In the genomic region with DNA sequence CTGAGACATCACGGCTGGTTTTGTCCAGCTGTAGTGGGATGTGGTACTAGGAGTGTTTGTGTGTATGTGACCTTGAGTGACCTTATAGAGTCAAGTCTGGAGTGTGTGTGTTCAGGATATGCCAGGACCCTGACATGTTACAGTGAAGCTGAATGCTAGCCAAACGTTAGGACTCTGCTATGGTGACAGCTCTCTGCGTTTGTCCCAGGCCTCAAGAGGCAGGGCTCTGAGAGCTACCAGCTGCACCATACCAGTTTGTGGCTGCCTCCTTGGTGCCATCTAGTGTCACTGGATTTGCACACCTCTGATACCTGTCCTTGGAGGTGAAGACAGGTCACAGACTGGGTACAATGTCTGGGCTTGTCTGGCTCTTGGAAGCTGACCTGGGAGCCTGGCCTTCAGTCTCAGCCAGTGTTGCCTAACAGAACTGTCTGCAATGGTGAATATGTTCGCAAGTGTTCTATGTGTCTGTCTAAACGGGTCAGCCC, we compare ENCODE assay signal across 13 mouse cellular contexts.
DNase-seq lines count a peak whose midpoint lies in the region; ATAC-seq and TF ChIP-seq lines count a peak whose summit lies in the region.
"Had no signal": no experiment of that assay in that cellular context is flagged by ENCODE, and none has a peak within 500 bp of the region (broad histone marks: within the 10 kb centered on the region; RNA-seq: fewer than 3 reads in every experiment).

No protein-coding gene starts in this region.

- TF ChIP-seq CTCF in stomach, postnatal 0 days (IDR thresholded peaks at IDR 0.05; ENCODE audit: low read depth): peak; percentile 44

- WGBS in heart, embryonic 12.5 days: 50% methylated on average over 5 of the region's 5 CpGs
- 49% methylated on average over 5 of the region's 5 CpGs for WGBS in heart, embryonic 11.5 days (ENCODE audit: insufficient replicate concordance)
- WGBS in kidney, embryonic 15.5 days: 53% methylated on average over 5 of the region's 5 CpGs
- WGBS in stomach, postnatal 0 days: 29% methylated on average over 5 of the region's 5 CpGs

- H3K4me3 ChIP-seq in heart, embryonic 12.5 days: no peak overlapping the region
- H3K4me3 ChIP-seq in heart, embryonic 11.5 days (ENCODE audit: low read depth, low read length): no peak overlapping the region
- H3K4me3 ChIP-seq in kidney, embryonic 15.5 days (replicated peaks): no peak overlapping the region
- no peak overlapping the region for H3K4me3 ChIP-seq in stomach, postnatal 0 days (ENCODE audit: low read depth, low read length)
- H3K4me3 ChIP-seq: forebrain, embryonic 12.5 days; neural tube, embryonic 15.5 days had no signal

- ATAC-seq in heart, embryonic 12.5 days (ENCODE audit: insufficient number of reproducible peaks, low FRiP score): 0 out of 2 replicates have a peak, but pooled peaks have one; percentile 4
- ATAC-seq in heart, embryonic 11.5 days (replicated peaks; ENCODE audit: insufficient number of reproducible peaks, low FRiP score, low TSS enrichment): no peak
- ATAC-seq in kidney, embryonic 15.5 days (replicated peaks; ENCODE audit: low FRiP score): no peak
- ATAC-seq in stomach, postnatal 0 days (ENCODE audit: low FRiP score, low TSS enrichment): peak; percentile 16
- ATAC-seq: inflammation-experienced regulatory T-cells, adult 6 months had no signal

- H3K4me2 ChIP-seq in heart, embryonic 12.5 days: no peak overlapping the region
- no peak overlapping the region for H3K4me2 ChIP-seq in heart, embryonic 11.5 days
- H3K4me2 ChIP-seq in kidney, embryonic 15.5 days: no peak overlapping the region
- no peak overlapping the region for H3K4me2 ChIP-seq in stomach, postnatal 0 days (replicated peaks; ENCODE audit: low read depth)
- H3K4me2 ChIP-seq: forebrain, embryonic 12.5 days; neural tube, embryonic 15.5 days had no signal

- DNase-seq in kidney, postnatal 36 days: peak; percentile 21 to 23
- DNase-seq in thymus, postnatal 14 days: peak; percentile 29
- DNase-seq in thymus, adult 18-20 months: no peak
- DNase-seq in stomach, postnatal 0 days (ENCODE audit: low spot score): no peak
- no peak for DNase-seq in retina, embryonic 14.5 days (ENCODE audit: low spot score)
- DNase-seq: right cerebral cortex, adult 18-20 months had no signal

- no peaks in the 10 kb centered on the region for H3K27me3 ChIP-seq in heart, embryonic 12.5 days (replicated peaks)
- H3K27me3 ChIP-seq in heart, embryonic 11.5 days (ENCODE audit: control insufficient read depth, insufficient read depth, low read length): no peaks in the 10 kb centered on the region
- H3K27me3 ChIP-seq in kidney, embryonic 15.5 days: no peaks in the 10 kb centered on the region
- no peaks in the 10 kb centered on the region for H3K27me3 ChIP-seq in stomach, postnatal 0 days (ENCODE audit: control insufficient read depth, insufficient read depth, low read length)
- H3K27me3 ChIP-seq: forebrain, embryonic 12.5 days; neural tube, embryonic 15.5 days had no signal

- peaks cover 41% of the 10 kb centered on the region for H3K4me1 ChIP-seq in heart, embryonic 12.5 days (replicated peaks)
- peaks cover 17% of the 10 kb centered on the region for H3K4me1 ChIP-seq in heart, embryonic 11.5 days (ENCODE audit: control insufficient read depth, insufficient read depth, low read length)
- H3K4me1 ChIP-seq in kidney, embryonic 15.5 days: peaks cover 34% of the 10 kb centered on the region
- no peaks in the 10 kb centered on the region for H3K4me1 ChIP-seq in stomach, postnatal 0 days (replicated peaks; ENCODE audit: control insufficient read depth, insufficient read depth)

- H3K9me3 ChIP-seq in heart, embryonic 12.5 days (replicated peaks): no peaks in the 10 kb centered on the region
- no peaks in the 10 kb centered on the region for H3K9me3 ChIP-seq in heart, embryonic 11.5 days (replicated peaks; ENCODE audit: control insufficient read depth, low read length)
- H3K9me3 ChIP-seq in kidney, embryonic 15.5 days (replicated peaks): no peaks in the 10 kb centered on the region
- H3K9me3 ChIP-seq in stomach, postnatal 0 days (ENCODE audit: control insufficient read depth, low read length): no peaks in the 10 kb centered on the region
- H3K9me3 ChIP-seq: forebrain, embryonic 12.5 days; neural tube, embryonic 15.5 days had no signal

- H3K9ac ChIP-seq in heart, embryonic 12.5 days: no peak overlapping the region
- no peak overlapping the region for H3K9ac ChIP-seq in heart, embryonic 11.5 days (ENCODE audit: low read depth, low read length)
- no peak overlapping the region for H3K9ac ChIP-seq in kidney, embryonic 15.5 days
- H3K9ac ChIP-seq in stomach, postnatal 0 days (ENCODE audit: low read length): no peak overlapping the region
- H3K9ac ChIP-seq: forebrain, embryonic 12.5 days; neural tube, embryonic 15.5 days had no signal

- TF ChIP-seq EP300 in stomach, postnatal 0 days (optimal IDR thresholded peaks at IDR 0.05): no peak

- H3K36me3 ChIP-seq in heart, embryonic 12.5 days: no peaks in the 10 kb centered on the region
- no peaks in the 10 kb centered on the region for H3K36me3 ChIP-seq in heart, embryonic 11.5 days (ENCODE audit: control insufficient read depth, insufficient read depth, low read length)
- no peaks in the 10 kb centered on the region for H3K36me3 ChIP-seq in kidney, embryonic 15.5 days
- no peaks in the 10 kb centered on the region for H3K36me3 ChIP-seq in stomach, postnatal 0 days (ENCODE audit: control insufficient read depth, insufficient read depth, low read length)
- H3K36me3 ChIP-seq: forebrain, embryonic 12.5 days; neural tube, embryonic 15.5 days had no signal

- no peak overlapping the region for H3K27ac ChIP-seq in heart, embryonic 12.5 days (ENCODE audit: poor library complexity, severe bottlenecking)
- H3K27ac ChIP-seq in heart, embryonic 11.5 days (ENCODE audit: low read depth, low read length): no peak overlapping the region
- H3K27ac ChIP-seq in kidney, embryonic 15.5 days: no peak overlapping the region
- H3K27ac ChIP-seq in stomach, postnatal 0 days (replicated peaks): no peak overlapping the region
- H3K27ac ChIP-seq: forebrain, embryonic 12.5 days; macrophage; neural tube, embryonic 15.5 days had no signal

Comparison
In these comparisons a context has a peak if more than half of its experiments do, and no peak if none do; other contexts are left out.
1. ATAC-seq: peak in heart, embryonic 12.5 days (single experiment) and stomach, postnatal 0 days (single experiment); none in heart, embryonic 11.5 days (single experiment) and kidney, embryonic 15.5 days (single experiment).
2. DNase-seq: peak in kidney, postnatal 36 days (2 of 2) and thymus, postnatal 14 days (single experiment); none in thymus, adult 18-20 months (0 of 2), stomach, postnatal 0 days (single experiment) and retina, embryonic 14.5 days (single experiment).